Mouse (Mus musculus) mature B cell (primary cell): ENCODE results near the gene Dlgap5.

Source experiments
- in situ Hi-C: fragments of 300-500 bp; cut with MboI; formaldehyde crosslinking; loops from 2 replicates; pipeline ENCODE4 v1.14.3; 2019

Dlgap5 gene

DNA sequence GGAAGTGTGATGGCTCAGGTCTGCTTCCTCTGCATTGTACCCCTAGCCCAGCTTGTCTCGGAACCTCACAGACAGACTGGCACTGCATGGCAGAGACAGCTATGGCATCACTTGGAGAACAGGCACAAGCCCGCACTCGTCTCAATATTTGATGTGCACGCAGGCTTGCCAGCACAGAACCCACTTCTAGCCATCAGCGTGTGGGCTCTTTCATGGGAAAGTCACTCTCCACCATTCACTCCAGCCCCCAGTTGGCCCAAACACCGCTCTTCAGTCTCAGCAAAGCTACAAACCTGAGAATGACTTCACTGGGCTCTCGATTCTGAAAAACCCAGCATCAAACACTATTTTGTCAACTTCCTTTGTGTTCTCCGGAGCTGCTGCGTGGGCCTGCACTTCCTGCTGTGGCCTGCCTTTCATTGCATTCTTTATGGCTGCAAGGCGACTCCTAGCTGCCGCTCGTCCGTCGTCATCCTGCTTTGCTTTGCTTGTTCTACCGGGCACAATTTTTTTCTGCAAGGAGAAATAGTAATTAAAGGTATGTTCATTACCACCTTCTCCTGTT is 22.7 kb downstream of the Dlgap5 start:
- in situ Hi-C loops = no loop called here

GRCm38 (mm10) chr14:47395007-47395406 is 23.2 kb downstream of the Dlgap5 start:
- in situ Hi-C loops = no loop called here

- in situ Hi-C loops = no loop called here
These were observed 24.7 kb downstream of the Dlgap5 start for GRCm38 (mm10) chr14:47393354-47394094.

GRCm38 (mm10) chr14:47386125-47386524 is 32.1 kb downstream of the Dlgap5 start:
- in situ Hi-C loops = no loop called here

DNA sequence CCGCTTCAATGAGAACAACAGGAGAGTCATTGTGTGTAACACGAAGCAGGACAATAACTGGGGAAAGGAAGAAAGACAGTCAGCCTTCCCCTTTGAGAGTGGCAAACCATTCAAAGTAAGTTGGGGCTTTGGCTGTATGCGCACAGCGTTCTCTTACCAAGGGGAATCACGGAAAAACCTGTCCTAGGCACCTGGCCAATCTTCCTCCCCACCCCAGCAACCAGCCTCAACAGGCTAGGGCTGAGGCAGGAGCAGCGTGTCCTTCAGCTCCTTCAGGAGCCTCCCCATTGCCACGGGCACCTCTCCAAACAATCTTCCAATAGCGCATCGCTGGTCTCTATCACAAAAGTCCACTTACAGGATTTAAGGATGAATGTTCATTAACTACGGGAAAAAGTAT is 33.6 kb downstream of the Dlgap5 start:
- in situ Hi-C loops = no loop called here

DNA sequence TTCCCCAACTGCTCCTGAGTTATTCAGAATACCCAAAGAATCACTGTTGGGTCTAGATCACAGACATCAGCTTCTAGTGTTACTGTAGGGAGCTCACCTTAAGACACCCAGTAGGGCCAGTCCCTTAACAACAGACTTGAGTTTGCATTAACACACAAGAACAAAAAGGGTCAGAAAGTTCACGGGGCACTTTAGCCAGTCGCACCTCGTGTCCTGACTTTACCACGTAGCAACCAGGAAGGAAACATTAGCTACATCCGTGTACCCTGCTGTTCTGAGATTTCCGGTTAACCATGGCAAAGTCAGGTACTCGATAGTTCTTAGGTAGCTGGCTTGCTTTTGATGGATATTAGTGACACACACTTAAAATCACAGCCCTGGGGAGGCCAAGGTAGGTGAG is 34.3 kb downstream of the Dlgap5 start:
- in situ Hi-C loops = no loop called here

DNA sequence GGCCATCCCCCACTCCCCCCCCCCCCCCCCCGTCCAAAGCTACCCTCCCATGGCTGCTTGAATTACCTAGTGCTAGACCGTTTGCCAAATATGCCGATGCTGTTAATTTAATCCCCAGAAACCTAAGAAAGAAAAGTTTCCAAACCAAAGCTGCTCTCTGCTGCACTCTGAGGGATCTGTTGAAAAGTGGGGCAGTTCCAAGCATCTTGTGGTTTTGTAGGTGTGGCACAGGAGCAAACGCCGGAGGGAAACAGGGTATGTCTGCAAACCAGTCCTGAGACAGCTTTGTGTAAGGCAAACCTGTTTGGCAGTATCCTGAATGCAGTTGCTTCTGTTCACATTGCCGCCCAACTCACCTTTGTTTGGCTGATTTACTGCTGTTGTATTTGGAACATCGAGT is 39.9 kb downstream of the Dlgap5 start:
- in situ Hi-C loops = no loop called here

GRCm38 (mm10) chr14:47376526-47376925 is 41.7 kb downstream of the Dlgap5 start:
- in situ Hi-C loops = no loop called here

- in situ Hi-C loops = no loop called here
These were observed 44.2 kb downstream of the Dlgap5 start for GRCm38 (mm10) chr14:47373728-47374678.

GRCm38 (mm10) chr14:47371689-47372088 is 46.5 kb downstream of the Dlgap5 start:
- in situ Hi-C loops = no loop called here

- in situ Hi-C loops = no loop called here
These were observed 47.4 kb downstream of the Dlgap5 start for GRCm38 (mm10) chr14:47370790-47371189.

- in situ Hi-C loops = no loop called here
These were observed 48.5 kb downstream of the Dlgap5 start for GRCm38 (mm10) chr14:47369741-47370140.

DNA sequence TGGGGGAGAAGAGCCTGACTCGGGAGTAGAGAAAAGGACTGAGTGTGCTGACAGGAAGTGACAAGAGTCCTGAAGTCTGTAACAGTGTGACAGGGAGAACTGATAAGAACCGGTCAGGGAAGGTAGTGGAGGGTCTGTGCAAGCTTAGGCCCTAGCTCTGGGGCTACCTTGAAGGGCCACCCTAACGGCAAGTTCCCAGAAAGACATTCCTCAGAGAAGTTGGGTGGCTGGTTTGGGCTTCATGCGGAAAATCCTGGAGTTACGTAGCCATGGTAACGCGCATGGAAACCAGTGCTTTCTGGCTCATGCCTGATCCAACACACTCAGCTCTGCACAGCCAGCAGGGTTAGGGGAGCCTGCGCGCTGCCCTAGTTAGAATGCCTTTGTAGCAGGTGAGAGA is 50.7 kb downstream of the Dlgap5 start, which contains the start of gene Lgals3:
Gene Lgals3 (plus strand): TSS at position 291 of the 400 bp plus-strand sequence.
- in situ Hi-C loops = no loop called here

DNA sequence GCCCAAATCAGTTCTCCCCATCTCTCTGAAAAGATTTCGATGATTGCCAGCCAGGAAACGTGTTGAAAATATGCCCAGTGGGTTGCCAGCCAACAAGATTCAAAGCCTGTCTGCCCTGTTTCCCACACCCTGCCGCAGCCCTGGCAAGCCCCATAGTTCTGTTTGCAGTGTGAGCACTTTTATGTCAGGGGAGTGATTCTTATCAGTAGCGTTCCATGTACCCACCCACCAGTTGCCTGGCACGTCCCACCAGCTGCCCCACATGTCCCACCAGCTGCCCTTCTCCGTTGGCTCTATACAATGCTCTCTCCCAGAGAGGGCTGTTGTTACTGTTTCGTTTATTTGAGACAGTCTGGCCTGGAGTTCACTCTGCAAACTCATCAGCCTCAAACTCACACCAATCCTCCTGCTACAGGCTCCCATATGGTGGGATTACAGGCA is 51.3 kb downstream of the Dlgap5 start:
- in situ Hi-C loops = no loop called here

DNA sequence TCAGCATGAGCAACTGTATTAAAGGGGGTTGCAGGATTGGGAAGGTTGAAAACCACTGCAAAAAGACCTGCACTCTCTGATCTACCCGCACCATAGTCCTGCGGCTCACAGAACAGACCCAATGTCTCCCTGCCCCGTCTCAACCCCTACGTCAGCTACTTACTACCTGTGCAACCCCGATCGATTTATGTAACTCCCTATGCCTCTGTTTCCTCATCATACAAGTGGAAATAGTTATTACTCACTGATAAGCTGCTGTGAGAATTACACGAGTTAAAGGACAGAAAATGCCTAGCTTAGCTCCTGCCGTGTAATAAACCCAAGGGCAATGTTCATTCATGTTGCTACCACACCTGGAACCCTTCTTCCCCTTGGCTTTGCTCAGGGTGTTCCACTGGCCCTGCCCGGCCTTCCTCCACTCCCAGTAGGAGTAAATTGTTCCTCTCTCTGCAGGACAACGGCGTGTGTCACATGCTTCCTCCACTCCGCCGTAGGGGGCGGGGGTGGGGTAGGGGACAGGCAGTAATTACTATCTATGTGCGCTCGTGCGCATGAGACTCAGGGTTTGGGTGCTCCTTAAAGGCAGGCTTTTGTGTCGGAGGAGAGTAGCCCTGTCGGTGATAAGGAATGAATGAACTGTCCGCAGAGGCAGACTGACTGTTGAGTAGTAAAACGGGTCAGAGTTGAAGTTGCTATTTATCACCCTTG is 53.3 kb downstream of the Dlgap5 start:
- in situ Hi-C loops = no loop called here

DNA sequence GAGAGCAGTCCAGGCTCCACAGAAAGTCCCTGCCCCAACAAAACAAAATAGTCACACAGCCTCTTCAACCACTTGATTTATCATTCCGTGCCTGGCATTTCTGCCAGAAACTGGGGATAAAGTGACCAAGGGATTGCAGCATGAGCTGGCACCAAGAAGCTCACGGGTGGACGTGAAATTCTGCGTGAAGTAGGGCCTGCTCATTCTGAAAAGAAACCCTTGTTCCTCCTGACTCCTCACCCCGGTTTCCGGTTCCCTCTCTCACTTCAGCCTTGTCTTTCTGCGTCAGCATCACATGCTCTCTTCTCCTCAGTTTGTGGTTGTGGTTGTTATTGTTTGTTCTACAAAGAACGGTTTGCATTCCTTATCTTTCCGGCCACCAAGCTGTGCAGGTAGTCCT is 56.3 kb downstream of the Dlgap5 start:
- in situ Hi-C loops = no loop called here

DNA sequence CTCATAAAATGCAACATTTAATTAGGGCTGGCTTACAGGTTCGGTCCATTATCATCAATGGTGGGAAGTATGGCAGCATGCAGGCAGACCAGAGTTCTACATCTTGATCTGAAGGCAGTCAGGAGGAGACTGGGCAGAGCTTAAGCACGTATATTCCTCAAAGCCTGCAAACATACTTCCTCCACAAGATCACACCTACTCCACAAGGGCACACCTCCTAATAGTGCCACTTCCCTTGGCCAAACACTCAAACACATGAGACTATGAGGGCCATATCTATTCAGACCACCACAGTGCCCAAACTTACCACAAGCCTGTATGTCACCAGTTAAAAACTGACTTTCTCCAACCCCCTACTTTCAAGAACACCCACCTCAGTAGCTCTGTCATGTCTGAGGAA is 56.8 kb downstream of the Dlgap5 start:
- in situ Hi-C loops = no loop called here

DNA sequence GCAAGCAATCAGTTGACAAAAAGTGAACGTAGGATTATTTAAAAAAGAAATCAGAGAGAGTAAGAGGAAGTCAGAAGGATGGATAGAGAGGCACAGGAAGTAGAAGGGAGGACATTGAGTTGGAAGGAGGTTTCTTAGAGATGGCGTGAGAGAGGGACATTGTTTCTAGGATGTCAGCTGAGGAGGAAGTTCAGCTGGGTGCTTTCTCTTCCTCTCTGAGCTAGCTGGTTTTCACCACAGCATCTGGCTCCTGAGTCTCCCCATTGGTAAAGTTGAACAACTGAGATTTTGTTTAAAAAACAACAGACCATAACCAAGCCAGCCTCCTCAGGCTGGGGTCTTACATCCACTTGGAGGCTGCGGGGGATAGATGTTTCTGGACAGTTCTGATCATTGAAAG is 58.6 kb downstream of the Dlgap5 start:
- in situ Hi-C loops = no loop called here

DNA sequence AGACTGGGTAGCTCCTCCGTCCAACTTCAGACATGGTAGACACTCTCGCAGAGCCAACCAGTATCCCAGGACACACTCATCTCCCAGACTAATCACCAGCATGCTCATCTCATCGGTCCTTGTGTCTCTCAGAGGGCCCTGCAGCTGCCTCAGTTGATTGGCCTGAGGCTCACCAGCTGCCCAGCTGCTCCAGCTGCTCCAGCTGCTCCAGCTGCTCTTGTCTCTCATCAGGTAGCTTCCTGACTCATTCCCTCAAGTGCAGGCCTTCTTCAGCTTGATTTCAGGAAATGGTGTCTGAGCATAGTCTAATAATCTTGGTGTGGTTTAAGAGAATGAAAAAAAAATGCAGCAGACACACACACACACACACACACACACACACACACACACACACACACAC is 61.6 kb downstream of the Dlgap5 start:
- in situ Hi-C loops = no loop called here

DNA sequence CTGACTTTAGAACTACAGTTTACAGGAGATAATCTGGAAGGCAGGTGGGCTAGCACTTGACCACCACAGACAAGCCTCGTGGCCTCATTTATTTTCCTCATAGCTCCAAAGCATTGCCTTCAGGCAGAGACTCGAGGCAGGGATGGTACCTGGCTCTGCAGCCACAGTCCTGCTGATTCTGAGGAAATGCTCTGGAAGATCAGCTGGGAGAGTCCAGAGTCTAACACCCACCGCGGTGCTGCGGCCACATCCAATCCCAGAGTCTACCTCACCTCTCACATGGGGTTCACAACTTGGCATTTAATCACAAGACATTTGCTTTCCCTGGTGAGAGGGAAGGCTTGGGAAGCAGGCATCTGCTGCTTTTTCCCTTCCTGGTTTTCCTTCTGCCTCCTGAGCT is 63.3 kb downstream of the Dlgap5 start:
- in situ Hi-C loops = no loop called here

DNA sequence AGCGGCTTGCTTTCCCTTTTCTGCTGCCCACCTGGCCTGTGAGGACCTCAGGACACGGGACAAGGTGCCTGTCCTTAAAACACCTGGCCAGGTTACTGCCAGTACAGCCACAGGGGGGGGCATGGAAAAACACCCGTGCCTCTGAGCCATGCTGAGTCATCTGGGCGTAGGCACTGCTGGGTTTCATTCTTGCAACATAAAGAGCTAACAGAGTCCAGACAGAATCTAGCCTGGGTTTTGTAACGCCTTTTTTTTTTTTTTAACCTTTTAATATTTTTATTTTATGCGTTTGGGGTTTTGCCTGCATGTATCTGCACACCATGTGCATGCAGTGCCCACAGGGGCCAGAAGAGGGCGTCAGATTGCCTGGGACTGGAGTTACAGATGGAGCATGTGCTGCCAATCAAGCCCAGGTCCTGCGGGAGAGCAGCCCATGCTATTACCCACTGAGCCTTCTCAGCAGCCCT is 64.1 kb downstream of the Dlgap5 start:
- in situ Hi-C loops = no loop called here

DNA sequence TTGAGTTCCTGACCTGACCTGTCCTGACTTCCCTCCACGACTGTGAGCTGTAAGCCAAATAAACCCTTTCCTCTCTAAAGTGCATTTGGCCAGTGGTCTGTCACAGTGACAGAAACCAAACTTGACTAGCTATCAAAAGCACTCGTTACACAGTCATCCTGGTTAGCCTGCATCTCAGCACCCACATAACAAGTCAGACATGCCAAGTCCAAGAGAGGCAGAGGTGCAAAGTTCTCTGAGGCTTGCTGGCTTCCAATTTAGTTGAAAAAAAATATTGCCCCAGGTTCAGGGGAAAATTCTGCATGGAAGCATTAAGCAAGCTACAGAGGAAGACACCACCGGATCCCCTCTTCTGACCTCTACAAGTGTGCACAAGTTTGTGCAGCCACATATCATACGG is 65.0 kb downstream of the Dlgap5 start:
- in situ Hi-C loops = no loop called here
